Mouse (Mus musculus): ENCODE results near the gene Espn. TPM values are rescaled to one million over a fixed set of nuclear protein-coding genes. Genes with fewer than 3 reads are reported as not detected.

Gene Espn
- polyA plus RNA-seq, 2 experiments, result 1.7 TPM

- H3K4me2 ChIP-seq (replicated peaks; ENCODE audit: low read depth, low read length, severe bottlenecking), result no peak overlapping the region
- no peaks in the 10 kb centered on the region for H3K9me3 ChIP-seq (ENCODE audit: control insufficient read depth, low read length)
- DNase-seq (ENCODE audit: low spot score) (no peak), ATAC-seq (ENCODE audit: low FRiP score, low read depth) (no peak)
- H3K36me3 ChIP-seq (ENCODE audit: control insufficient read depth, insufficient read depth, low read length), result no peaks in the 10 kb centered on the region
- no peak overlapping the region for H3K27ac ChIP-seq (replicated peaks; ENCODE audit: low read depth, low read length)
- no peak overlapping the region for H3K9ac ChIP-seq (ENCODE audit: low read depth, low read length, severe bottlenecking)
- 87% methylated on average over 3 of the region's 3 CpGs for WGBS
- no peaks in the 10 kb centered on the region for H3K27me3 ChIP-seq (ENCODE audit: control insufficient read depth, insufficient read depth, low read length)
- no peak for TF ChIP-seq POLR2A (IDR thresholded peaks at IDR 0.05; ENCODE audit: borderline replicate concordance, extremely low read depth, insufficient read depth, insufficient read length)
- no peak overlapping the region for H3K4me3 ChIP-seq (replicated peaks; ENCODE audit: low read length)
- H3K4me1 ChIP-seq (ENCODE audit: control insufficient read depth, insufficient read depth, low read length), result peaks cover 8% of the 10 kb centered on the region; the same call in 1 of the 2 replicates
Measured at GRCm38 (mm10) chr4:152194476-152195175, 42.5 kb upstream of the Espn start.

DNA sequence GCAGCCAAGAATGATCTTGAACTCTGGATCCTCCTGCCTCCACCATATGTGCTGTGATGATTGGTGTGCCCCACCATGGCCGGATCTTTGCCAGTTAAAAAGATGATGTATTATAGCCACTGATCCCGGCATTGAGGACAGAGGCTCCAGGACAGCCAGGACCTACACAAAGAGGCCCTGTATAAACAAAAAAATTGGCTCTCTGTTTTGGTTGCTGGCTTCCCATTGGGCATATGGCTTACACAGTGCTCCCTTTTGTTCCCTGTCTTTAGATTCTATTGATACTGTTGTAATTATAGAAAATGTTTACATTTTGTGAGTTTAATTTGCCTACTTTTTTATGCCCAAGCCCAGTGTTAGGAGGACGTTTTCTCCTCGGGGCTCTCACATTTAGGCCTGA lies 40.4 kb upstream of the Espn start:
- TF ChIP-seq POLR2A (IDR thresholded peaks at IDR 0.05; ENCODE audit: borderline replicate concordance, extremely low read depth, insufficient read depth, insufficient read length), result no peak
- ATAC-seq (ENCODE audit: low FRiP score, low read depth) (no peak), DNase-seq (ENCODE audit: low spot score) (no peak)
- Histone ChIP-seq H3K4me2 (replicated peaks; ENCODE audit: low read depth, low read length, severe bottlenecking) (no peak overlapping the region), H3K36me3 (ENCODE audit: control insufficient read depth, insufficient read depth, low read length) (no peaks in the 10 kb centered on the region), H3K27ac (replicated peaks; ENCODE audit: low read depth, low read length) (peak overlapping the region; percentile 28; the same call in 1 of the 2 replicates), H3K4me3 (replicated peaks; ENCODE audit: low read length) (no peak overlapping the region), H3K9me3 (ENCODE audit: control insufficient read depth, low read length) (no peaks in the 10 kb centered on the region), H3K4me1 (ENCODE audit: control insufficient read depth, insufficient read depth, low read length) (peaks cover 8% of the 10 kb centered on the region; the same call in 1 of the 2 replicates), H3K9ac (ENCODE audit: low read depth, low read length, severe bottlenecking) (no peak overlapping the region), H3K27me3 (ENCODE audit: control insufficient read depth, insufficient read depth, low read length) (no peaks in the 10 kb centered on the region)
- WGBS, result 55% methylated on average over 4 of the region's 4 CpGs

- no peak overlapping the region for H3K4me2 ChIP-seq (replicated peaks; ENCODE audit: low read depth, low read length, severe bottlenecking)
- peaks cover 24% of the 10 kb centered on the region for H3K4me1 ChIP-seq (ENCODE audit: control insufficient read depth, insufficient read depth, low read length)
- H3K9ac ChIP-seq (ENCODE audit: low read depth, low read length, severe bottlenecking), result no peak overlapping the region
- no peaks in the 10 kb centered on the region for H3K36me3 ChIP-seq (ENCODE audit: control insufficient read depth, insufficient read depth, low read length)
- no peaks in the 10 kb centered on the region for H3K27me3 ChIP-seq (ENCODE audit: control insufficient read depth, insufficient read depth, low read length)
- H3K27ac ChIP-seq (replicated peaks; ENCODE audit: low read depth, low read length), result no peak overlapping the region
- H3K4me3 ChIP-seq (replicated peaks; ENCODE audit: low read length), result no peak overlapping the region
- ATAC-seq (ENCODE audit: low FRiP score, low read depth) (no peak), DNase-seq (ENCODE audit: low spot score) (no peak)
- 78% methylated on average over 5 of the region's 5 CpGs for WGBS
- H3K9me3 ChIP-seq (ENCODE audit: control insufficient read depth, low read length), result no peaks in the 10 kb centered on the region
- TF ChIP-seq POLR2A (IDR thresholded peaks at IDR 0.05; ENCODE audit: borderline replicate concordance, extremely low read depth, insufficient read depth, insufficient read length), result no peak
Measured at GRCm38 (mm10) chr4:152190701-152191100, 38.5 kb upstream of the Espn start.

DNA sequence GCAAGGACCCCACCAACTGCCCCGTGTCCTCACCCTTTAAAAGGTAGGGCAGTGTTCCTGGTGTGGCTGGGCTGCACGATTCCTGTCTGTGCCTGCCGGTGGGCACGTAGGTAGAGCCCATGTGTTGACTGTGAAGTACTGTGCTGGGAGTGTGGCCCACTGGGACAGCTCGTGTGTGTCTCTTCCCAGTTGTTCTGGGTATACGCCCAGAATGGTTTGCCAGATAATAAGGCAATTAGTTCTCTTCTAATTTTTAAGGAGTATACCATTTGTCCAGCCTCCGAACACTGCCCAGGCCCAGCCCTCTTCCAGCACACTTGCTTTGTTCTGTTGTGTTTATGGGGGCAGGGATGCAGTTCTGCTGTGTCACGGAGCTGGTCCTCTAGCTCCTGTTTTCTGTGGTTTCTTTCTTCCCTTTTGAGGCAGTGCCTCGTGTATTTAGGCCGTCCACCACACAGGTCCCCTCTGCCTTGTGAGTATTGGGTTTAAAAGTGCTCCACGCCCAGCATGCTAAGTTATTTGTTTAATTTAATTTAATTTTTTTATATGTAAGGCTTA lies 38.0 kb upstream of the Espn start:
- Histone ChIP-seq H3K4me2 (replicated peaks; ENCODE audit: low read depth, low read length, severe bottlenecking) (no peak overlapping the region), H3K27me3 (ENCODE audit: control insufficient read depth, insufficient read depth, low read length) (no peaks in the 10 kb centered on the region), H3K9ac (ENCODE audit: low read depth, low read length, severe bottlenecking) (no peak overlapping the region), H3K9me3 (ENCODE audit: control insufficient read depth, low read length) (no peaks in the 10 kb centered on the region), H3K36me3 (ENCODE audit: control insufficient read depth, insufficient read depth, low read length) (no peaks in the 10 kb centered on the region), H3K4me3 (replicated peaks; ENCODE audit: low read length) (no peak overlapping the region), H3K27ac (replicated peaks; ENCODE audit: low read depth, low read length) (no peak overlapping the region), H3K4me1 (ENCODE audit: control insufficient read depth, insufficient read depth, low read length) (peaks cover 29% of the 10 kb centered on the region)
- DNase-seq (ENCODE audit: low spot score), result no peak
- no peak for ATAC-seq (ENCODE audit: low FRiP score, low read depth)
- TF ChIP-seq POLR2A (IDR thresholded peaks at IDR 0.05; ENCODE audit: borderline replicate concordance, extremely low read depth, insufficient read depth, insufficient read length), result no peak
- WGBS, result 66% methylated on average over 11 of the region's 11 CpGs

- Histone ChIP-seq H3K9ac (ENCODE audit: low read depth, low read length, severe bottlenecking) (no peak overlapping the region), H3K27ac (replicated peaks; ENCODE audit: low read depth, low read length) (no peak overlapping the region), H3K27me3 (ENCODE audit: control insufficient read depth, insufficient read depth, low read length) (no peaks in the 10 kb centered on the region), H3K9me3 (ENCODE audit: control insufficient read depth, low read length) (no peaks in the 10 kb centered on the region), H3K4me3 (replicated peaks; ENCODE audit: low read length) (no peak overlapping the region), H3K36me3 (ENCODE audit: control insufficient read depth, insufficient read depth, low read length) (no peaks in the 10 kb centered on the region), H3K4me2 (replicated peaks; ENCODE audit: low read depth, low read length, severe bottlenecking) (no peak overlapping the region), H3K4me1 (ENCODE audit: control insufficient read depth, insufficient read depth, low read length) (peaks cover 32% of the 10 kb centered on the region)
- DNase-seq (ENCODE audit: low spot score) (no peak), ATAC-seq (ENCODE audit: low FRiP score, low read depth) (no peak)
- WGBS, result 85% methylated on average over 4 of the region's 4 CpGs
- no peak for TF ChIP-seq POLR2A (IDR thresholded peaks at IDR 0.05; ENCODE audit: borderline replicate concordance, extremely low read depth, insufficient read depth, insufficient read length)
Measured at GRCm38 (mm10) chr4:152189691-152190090, 37.5 kb upstream of the Espn start.

Data from limb, embryonic 14.5 days (tissue).